Mouse (Mus musculus): Measurements from ENCODE around the gene Hoxc10. TPM values are rescaled to one million over a fixed set of nuclear protein-coding genes. Genes with fewer than 3 reads are reported as not detected.
A peak's percentile ranks its signal among the peaks of the same experiment; 100 is the strongest.

Gene Hoxc10
- polyA plus RNA-seq, 1 experiment from 2014 or later = 0.10 TPM

- Histone ChIP-seq H3K9me3 (replicated peaks; ENCODE audit: control insufficient read depth, low read length) (no peaks in the 10 kb centered on the region), H3K4me1 (ENCODE audit: control insufficient read depth, insufficient read depth, low read length) (0 out of 2 replicates have a peak, but pooled peaks cover 3% of the 10 kb centered on the region), H3K36me3 (ENCODE audit: control insufficient read depth, insufficient read depth, low read length) (no peaks in the 10 kb centered on the region), H3K27me3 (ENCODE audit: control insufficient read depth, insufficient read depth, low read length) (peaks cover 98% of the 10 kb centered on the region), H3K4me3 (ENCODE audit: low read depth, low read length) (no peak overlapping the region), H3K9ac (ENCODE audit: low read depth, low read length) (no peak overlapping the region), H3K4me2 (0 out of 2 replicates have a peak overlapping the region, but pooled peaks have one; percentile 1), H3K27ac (ENCODE audit: low read depth, low read length) (no peak overlapping the region)
- no peak for ATAC-seq (replicated peaks; ENCODE audit: insufficient number of reproducible peaks, low FRiP score, low TSS enrichment)
- WGBS (ENCODE audit: insufficient replicate concordance) = 3% methylated on average over 17 of the region's 17 CpGs
These were observed 46.8 kb downstream of the Hoxc10 start for GRCm38 (mm10) chr15:103013238-103013984.

- no peaks in the 10 kb centered on the region for H3K9me3 ChIP-seq (replicated peaks; ENCODE audit: control insufficient read depth, low read length)
- no peak overlapping the region for H3K27ac ChIP-seq (ENCODE audit: low read depth, low read length)
- WGBS (ENCODE audit: insufficient replicate concordance) = 1% methylated on average over 54 of the region's 57 CpGs
- H3K4me2 ChIP-seq = peak overlapping the region; percentile 44
- no peaks in the 10 kb centered on the region for H3K36me3 ChIP-seq (ENCODE audit: control insufficient read depth, insufficient read depth, low read length)
- no peak overlapping the region for H3K9ac ChIP-seq (ENCODE audit: low read depth, low read length)
- 0 out of 2 replicates have a peak, but pooled peaks cover 3% of the 10 kb centered on the region for H3K4me1 ChIP-seq (ENCODE audit: control insufficient read depth, insufficient read depth, low read length)
- H3K27me3 ChIP-seq (ENCODE audit: control insufficient read depth, insufficient read depth, low read length) = peaks cover 98% of the 10 kb centered on the region
- peak overlapping the region; percentile 20 for H3K4me3 ChIP-seq (ENCODE audit: low read depth, low read length)
- 0 out of 2 replicates have a peak, but pooled peaks have one; percentile 40 for ATAC-seq (replicated peaks; ENCODE audit: insufficient number of reproducible peaks, low FRiP score, low TSS enrichment)
These were observed 47.8 kb downstream of the Hoxc10 start for GRCm38 (mm10) chr15:103014166-103015008.

GRCm38 (mm10) chr15:103015009-103015399, 48.4 kb downstream of the Hoxc10 start:
- 0 out of 2 replicates have a peak, but pooled peaks cover 3% of the 10 kb centered on the region for H3K4me1 ChIP-seq (ENCODE audit: control insufficient read depth, insufficient read depth, low read length)

GRCm38 (mm10) chr15:103015406-103016166, 49.0 kb downstream of the Hoxc10 start:
- peaks cover 98% of the 10 kb centered on the region for H3K27me3 ChIP-seq (ENCODE audit: control insufficient read depth, insufficient read depth, low read length)
- H3K4me3 ChIP-seq (ENCODE audit: low read depth, low read length) = peak overlapping the region; percentile 11; the same call in 1 of the 2 replicates
- H3K27ac ChIP-seq (ENCODE audit: low read depth, low read length) = no peak overlapping the region
- no peak for ATAC-seq (replicated peaks; ENCODE audit: insufficient number of reproducible peaks, low FRiP score, low TSS enrichment)
- H3K9me3 ChIP-seq (replicated peaks; ENCODE audit: control insufficient read depth, low read length) = no peaks in the 10 kb centered on the region
- 2% methylated on average over 19 of the region's 19 CpGs for WGBS (ENCODE audit: insufficient replicate concordance)
- no peaks in the 10 kb centered on the region for H3K36me3 ChIP-seq (ENCODE audit: control insufficient read depth, insufficient read depth, low read length)
- no peak overlapping the region for H3K9ac ChIP-seq (ENCODE audit: low read depth, low read length)
- no peak overlapping the region for H3K4me2 ChIP-seq
- H3K4me1 ChIP-seq (ENCODE audit: control insufficient read depth, insufficient read depth, low read length) = 0 out of 2 replicates have a peak, but pooled peaks cover 3% of the 10 kb centered on the region

More at GRCm38 (mm10) chr15:103015009-103015399, 48.4 kb downstream of the Hoxc10 start:
- no peaks in the 10 kb centered on the region for H3K9me3 ChIP-seq (replicated peaks; ENCODE audit: control insufficient read depth, low read length)
- H3K36me3 ChIP-seq (ENCODE audit: control insufficient read depth, insufficient read depth, low read length) = no peaks in the 10 kb centered on the region
- peak overlapping the region; percentile 44; the same call in 1 of the 2 replicates for H3K4me2 ChIP-seq
- H3K27me3 ChIP-seq (ENCODE audit: control insufficient read depth, insufficient read depth, low read length) = peaks cover 98% of the 10 kb centered on the region
- ATAC-seq (replicated peaks; ENCODE audit: insufficient number of reproducible peaks, low FRiP score, low TSS enrichment) = no peak
- no peak overlapping the region for H3K9ac ChIP-seq (ENCODE audit: low read depth, low read length)
- no peak overlapping the region for H3K27ac ChIP-seq (ENCODE audit: low read depth, low read length)
- H3K4me3 ChIP-seq (ENCODE audit: low read depth, low read length) = peak overlapping the region; percentile 11; the same call in 1 of the 2 replicates
- under 1% methylated on average over 26 of the region's 28 CpGs for WGBS (ENCODE audit: insufficient replicate concordance)

GRCm38 (mm10) chr15:103018636-103019035, 52.0 kb downstream of the Hoxc10 start, which contains the start of gene Hoxc4:
Gene Hoxc4, plus strand, starts transcription at chr15:103018934.
- Histone ChIP-seq H3K4me1 (ENCODE audit: control insufficient read depth, insufficient read depth, low read length) (0 out of 2 replicates have a peak, but pooled peaks cover 3% of the 10 kb centered on the region), H3K27me3 (ENCODE audit: control insufficient read depth, insufficient read depth, low read length) (peaks cover 99% of the 10 kb centered on the region), H3K9ac (ENCODE audit: low read depth, low read length) (no peak within 1 kb of the TSS), H3K36me3 (ENCODE audit: control insufficient read depth, insufficient read depth, low read length) (no peaks in the 10 kb centered on the region), H3K27ac (ENCODE audit: low read depth, low read length) (no peak within 1 kb of the TSS), H3K4me3 (ENCODE audit: low read depth, low read length) (no peak within 1 kb of the TSS), H3K9me3 (replicated peaks; ENCODE audit: control insufficient read depth, low read length) (no peaks in the 10 kb centered on the region), H3K4me2 (no peak within 1 kb of the TSS)
- WGBS (ENCODE audit: insufficient replicate concordance) = 9% methylated on average over 9 of the region's 9 CpGs
- no peak for ATAC-seq (replicated peaks; ENCODE audit: insufficient number of reproducible peaks, low FRiP score, low TSS enrichment)

GRCm38 (mm10) chr15:103020899-103021418, 54.4 kb downstream of the Hoxc10 start:
- Histone ChIP-seq H3K4me2 (no peak overlapping the region), H3K36me3 (ENCODE audit: control insufficient read depth, insufficient read depth, low read length) (no peaks in the 10 kb centered on the region), H3K4me3 (ENCODE audit: low read depth, low read length) (no peak overlapping the region), H3K4me1 (ENCODE audit: control insufficient read depth, insufficient read depth, low read length) (no peaks in the 10 kb centered on the region), H3K27ac (ENCODE audit: low read depth, low read length) (no peak overlapping the region), H3K9ac (ENCODE audit: low read depth, low read length) (no peak overlapping the region), H3K27me3 (ENCODE audit: control insufficient read depth, insufficient read depth, low read length) (peaks cover 96% of the 10 kb centered on the region), H3K9me3 (replicated peaks; ENCODE audit: control insufficient read depth, low read length) (no peaks in the 10 kb centered on the region)
- ATAC-seq (replicated peaks; ENCODE audit: insufficient number of reproducible peaks, low FRiP score, low TSS enrichment) = no peak
- WGBS (ENCODE audit: insufficient replicate concordance) = 2% methylated on average over 8 of the region's 8 CpGs

Data from heart, embryonic 11.5 days (tissue).